Mouse (Mus musculus) layer of hippocampus, adult 2 months (tissue): ENCODE results near the gene Alb. TPM values are rescaled to one million over a fixed set of nuclear protein-coding genes. Genes with fewer than 3 reads are reported as not detected.

ENCODE experiments used
- DNase-seq, 2 experiments: peaks; one replicate each; pipeline ENCODE4 v3.0.0; 2022; ENCODE audit warnings: low spot score in 2 of 2
- H3K27ac ChIP-seq: fragments of 200-600 bp; 2 replicates; pipeline ENCODE4 v1.8.1; 2022
- H3K4me3 ChIP-seq: fragments of 200-600 bp; 2 replicates; pipeline ENCODE4 v1.8.1; 2022; ENCODE audit warnings: mild to moderate bottlenecking
- CTCF ChIP-seq: fragments of 200-600 bp; conservative IDR thresholded peaks from 2 replicates; pipeline ENCODE4 v1.8.1; 2022; ENCODE audit warnings: antibody characterized with exemption, mild to moderate bottlenecking, moderate library complexity
- total RNA-seq, 2 experiments: library from RNA; stranded (reverse); gene quantifications; 2 replicates each; pipeline ENCODE4 v1.2.3; 2021

The Alb gene
- total RNA-seq, 2 experiments from 2014 or later, result not detected

GRCm38 (mm10) chr5:90504742-90505141, 44.0 kb downstream of the Alb start:
- no peak for DNase-seq
- Histone ChIP-seq H3K4me3 (no peak overlapping the region), H3K27ac (no peak overlapping the region)
- no peak for TF ChIP-seq CTCF

GRCm38 (mm10) chr5:90506507-90506906, 45.8 kb downstream of the Alb start:
- Histone ChIP-seq H3K27ac (no peak overlapping the region), H3K4me3 (no peak overlapping the region)
- TF ChIP-seq CTCF, result no peak
- DNase-seq, result no peak

DNA sequence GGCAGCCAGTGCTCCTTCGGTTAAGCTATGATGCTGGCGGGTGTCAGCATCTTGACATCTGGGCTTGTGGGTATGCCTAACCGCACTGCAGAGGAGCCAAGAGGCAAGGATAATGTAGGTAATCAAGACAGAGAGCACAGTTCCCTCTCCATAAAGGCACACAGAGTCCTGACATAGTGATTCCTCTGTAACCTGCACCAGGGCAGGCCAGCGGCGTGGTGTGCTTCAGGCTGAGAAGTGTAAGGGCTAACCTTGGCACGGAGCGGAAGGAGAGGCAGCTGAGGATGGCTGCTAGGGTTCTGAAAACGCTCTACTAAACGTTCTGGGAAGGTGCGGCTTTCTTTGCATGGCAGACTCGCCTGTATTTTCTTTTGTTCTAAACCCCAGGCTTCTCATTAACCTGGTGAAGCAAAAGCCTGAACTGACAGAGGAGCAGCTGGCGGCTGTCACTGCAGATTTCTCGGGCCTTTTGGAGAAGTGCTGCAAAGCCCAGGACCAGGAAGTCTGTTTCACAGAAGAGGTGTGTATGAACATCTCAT, 46.8 kb downstream of the Alb start:
- Histone ChIP-seq H3K27ac (no peak overlapping the region), H3K4me3 (no peak overlapping the region)
- no peak for TF ChIP-seq CTCF
- no peak for DNase-seq

GRCm38 (mm10) chr5:90509828-90510592, 49.3 kb downstream of the Alb start:
- DNase-seq, result no peak
- no peak overlapping the region for H3K4me3 ChIP-seq

GRCm38 (mm10) chr5:90512288-90512955, 51.7 kb downstream of the Alb start:
- peak; percentile 17; the same call in 1 of the 2 replicates for TF ChIP-seq CTCF
- no peak for DNase-seq
- H3K4me3 ChIP-seq, result no peak overlapping the region
- no peak overlapping the region for H3K27ac ChIP-seq

More at GRCm38 (mm10) chr5:90509828-90510592, 49.3 kb downstream of the Alb start:
- no peak for TF ChIP-seq CTCF
- no peak overlapping the region for H3K27ac ChIP-seq

DNA sequence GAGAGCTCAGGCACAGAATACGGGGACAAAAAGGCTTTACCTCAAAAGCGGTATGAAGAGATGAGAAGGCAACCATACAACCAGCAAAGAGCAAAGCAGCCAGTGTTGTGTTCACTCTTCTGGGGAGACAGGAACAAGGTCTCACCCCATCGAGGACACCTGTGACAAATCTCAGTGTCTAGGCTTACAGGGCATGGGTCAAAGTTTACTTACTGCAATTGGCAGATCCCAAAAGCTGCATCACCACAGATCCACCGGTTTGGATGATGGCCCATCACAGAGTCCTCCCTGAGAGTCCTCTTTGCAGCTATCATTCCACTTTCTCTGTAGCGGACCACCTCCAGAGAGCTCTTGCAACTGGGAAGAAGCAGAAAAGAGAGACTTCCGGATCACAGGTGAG, 54.9 kb downstream of the Alb start:
- Histone ChIP-seq H3K27ac (no peak overlapping the region), H3K4me3 (no peak overlapping the region)
- DNase-seq, result no peak
- no peak for TF ChIP-seq CTCF

- DNase-seq, result no peak
- Histone ChIP-seq H3K27ac (no peak within 1 kb of the TSS), H3K4me3 (no peak within 1 kb of the TSS)
- no peak for TF ChIP-seq CTCF
Observed at GRCm38 (mm10) chr5:90518356-90519100, 57.8 kb downstream of the Alb start, which contains the start of gene Afm. Afm (plus strand) TSS chr5:90518932.

Other genes with a start within 250 kb of the Alb start
- 10 to 100 TPM; 24.4 to 27.6 TPM for gene Cox18, start 236.9 kb upstream of the Alb start, total RNA-seq
- gene Ankrd17, start 94.3 kb upstream of the Alb start, total RNA-seq, result 100 to 1,000 TPM; 110 to 118 TPM
- 1 to 10 TPM; 2.6 to 2.8 TPM for gene Gm9958, start 93.7 kb upstream of the Alb start, total RNA-seq
- not detected for gene Afp, start 29.8 kb downstream of the Alb start, total RNA-seq
- not detected for gene Afm, start 58.0 kb downstream of the Alb start, total RNA-seq
- not detected for gene 5830473C10Rik, start 100.2 kb downstream of the Alb start, total RNA-seq
- gene Rassf6, start 179.8 kb downstream of the Alb start, total RNA-seq, result under 1 TPM; 0.74 to 0.96 TPM